In genomic region chr2:160249104-160250093, GRCm38 (mm10) we compare ENCODE assay signal across 14 mouse cellular contexts.
DNase-seq lines count a peak whose midpoint lies in the region; ATAC-seq lines count a peak whose summit lies in the region.
"Had no signal": no experiment of that assay in that cellular context is flagged by ENCODE, and none has a peak within 500 bp of the region (broad histone marks: within the 10 kb centered on the region; RNA-seq: fewer than 3 reads in every experiment).

No protein-coding gene starts in this region.

- no peak overlapping the region for H3K27ac ChIP-seq in liver, embryonic 11.5 days (ENCODE audit: low read depth, low read length)
- H3K27ac ChIP-seq: layer of hippocampus, adult 2 months; limb, embryonic 10.5 days; macrophage had no signal

- no peak overlapping the region for H3K9ac ChIP-seq in liver, embryonic 11.5 days (ENCODE audit: low read depth, low read length)

- WGBS in liver, embryonic 11.5 days: 59% methylated on average over 9 of the region's 9 CpGs

- ATAC-seq in liver, embryonic 11.5 days (replicated peaks; ENCODE audit: low FRiP score): peak; percentile 47

- H3K27me3 ChIP-seq in liver, embryonic 11.5 days (replicated peaks; ENCODE audit: control insufficient read depth, insufficient read depth, low read length): no peaks in the 10 kb centered on the region

- no peak overlapping the region for H3K4me2 ChIP-seq in liver, embryonic 11.5 days

- DNase-seq in heart, adult 11 months: peak; percentile 74
- DNase-seq in heart, adult 9 months (ENCODE audit: low spot score in 2 of 2): no peak
- DNase-seq in retina, postnatal 1 day: peak; percentile 52
- no peak for DNase-seq in retina, embryonic 14.5 days (ENCODE audit: low spot score)
- no peak for DNase-seq in liver, embryonic 11.5 days (ENCODE audit: low spot score)
- DNase-seq in yolk sac, embryonic 10.5 days (ENCODE audit: low spot score): peak; percentile 26
- no peak for DNase-seq in embryo, embryonic 10 days (ENCODE audit: low spot score)
- no peak for DNase-seq in adrenal gland, adult 8-10 months
- DNase-seq: embryo, embryonic 11 days; gastrocnemius, postnatal 36 days; thymus, adult 2 months had no signal

- H3K36me3 ChIP-seq in liver, embryonic 11.5 days (ENCODE audit: control insufficient read depth, insufficient read depth, low read length): no peaks in the 10 kb centered on the region
- H3K36me3 ChIP-seq: limb, embryonic 10.5 days had no signal

- no peaks in the 10 kb centered on the region for H3K9me3 ChIP-seq in liver, embryonic 11.5 days (ENCODE audit: control insufficient read depth, low read length)
- H3K9me3 ChIP-seq: limb, embryonic 10.5 days had no signal

- peaks cover 4% of the 10 kb centered on the region; the same call in 1 of the 2 replicates for H3K4me1 ChIP-seq in liver, embryonic 11.5 days (replicated peaks; ENCODE audit: control insufficient read depth, insufficient read depth, low read length)

- H3K4me3 ChIP-seq in liver, embryonic 11.5 days (ENCODE audit: low read depth, low read length): no peak overlapping the region
- H3K4me3 ChIP-seq: layer of hippocampus, adult 2 months; limb, embryonic 10.5 days had no signal

Comparison
In these comparisons a context has a peak if more than half of its experiments do, and no peak if none do; other contexts are left out.
1. DNase-seq: peak in heart, adult 11 months (single experiment), retina, postnatal 1 day (single experiment) and yolk sac, embryonic 10.5 days (single experiment); none in heart, adult 9 months (0 of 2), retina, embryonic 14.5 days (single experiment), liver, embryonic 11.5 days (single experiment), embryo, embryonic 10 days (single experiment) and adrenal gland, adult 8-10 months (single experiment).